Mouse (Mus musculus) lung, postnatal 36 days (tissue): ENCODE data around the gene Ano3.

Experiments
- DNase-seq: peaks from one replicate; pipeline ENCODE4 v3.0.0; 2022; ENCODE audit warnings: mixed read lengths

Gene Ano3

GRCm38 (mm10) chr2:110806302-110807093 is 144.2 kb downstream of the Ano3 start:
- DNase-seq: no peak

- DNase-seq: no peak
Observed at GRCm38 (mm10) chr2:110795928-110796327, 154.8 kb downstream of the Ano3 start.

- DNase-seq: no peak
Observed at GRCm38 (mm10) chr2:110795433-110795832, 155.3 kb downstream of the Ano3 start.

GRCm38 (mm10) chr2:110787396-110787795 is 163.3 kb downstream of the Ano3 start:
- DNase-seq: no peak

GRCm38 (mm10) chr2:110759434-110759833 is 191.3 kb downstream of the Ano3 start:
- no peak for DNase-seq

- no peak for DNase-seq
Observed at GRCm38 (mm10) chr2:110757556-110757955, 193.2 kb downstream of the Ano3 start.

- DNase-seq: no peak
Observed at GRCm38 (mm10) chr2:110740493-110740892, 210.2 kb downstream of the Ano3 start.

- no peak for DNase-seq
Observed at GRCm38 (mm10) chr2:110739781-110740180, 210.9 kb downstream of the Ano3 start.

GRCm38 (mm10) chr2:110737981-110738380 is 212.7 kb downstream of the Ano3 start:
- DNase-seq: no peak

- DNase-seq: no peak
Observed at GRCm38 (mm10) chr2:110737236-110737635, 213.5 kb downstream of the Ano3 start.

- DNase-seq: no peak
Observed at GRCm38 (mm10) chr2:110726106-110726505, 224.6 kb downstream of the Ano3 start.

GRCm38 (mm10) chr2:110722208-110722607 is 228.5 kb downstream of the Ano3 start:
- DNase-seq: no peak

GRCm38 (mm10) chr2:110721290-110721753 is 229.4 kb downstream of the Ano3 start, which contains the start of gene Muc15:
TSS of gene Muc15 (plus strand) at chr2:110721340.
- no peak for DNase-seq

GRCm38 (mm10) chr2:110719051-110719450 is 231.7 kb downstream of the Ano3 start:
- no peak for DNase-seq

GRCm38 (mm10) chr2:110710055-110710720 is 240.5 kb downstream of the Ano3 start:
- DNase-seq: peak; percentile 34

- no peak for DNase-seq
Observed at GRCm38 (mm10) chr2:110709436-110709835, 241.3 kb downstream of the Ano3 start.

- DNase-seq: no peak
Observed at GRCm38 (mm10) chr2:110671071-110671624, 279.6 kb downstream of the Ano3 start.

- peak; percentile 10 for DNase-seq
Observed at GRCm38 (mm10) chr2:110663329-110663728, 287.4 kb downstream of the Ano3 start.

GRCm38 (mm10) chr2:110644846-110645245 is 305.9 kb downstream of the Ano3 start:
- DNase-seq: no peak

GRCm38 (mm10) chr2:110644358-110644757 is 306.4 kb downstream of the Ano3 start:
- DNase-seq: no peak
